Mouse (Mus musculus): Measurements from ENCODE around the gene Prss35.

Prss35 gene

DNA sequence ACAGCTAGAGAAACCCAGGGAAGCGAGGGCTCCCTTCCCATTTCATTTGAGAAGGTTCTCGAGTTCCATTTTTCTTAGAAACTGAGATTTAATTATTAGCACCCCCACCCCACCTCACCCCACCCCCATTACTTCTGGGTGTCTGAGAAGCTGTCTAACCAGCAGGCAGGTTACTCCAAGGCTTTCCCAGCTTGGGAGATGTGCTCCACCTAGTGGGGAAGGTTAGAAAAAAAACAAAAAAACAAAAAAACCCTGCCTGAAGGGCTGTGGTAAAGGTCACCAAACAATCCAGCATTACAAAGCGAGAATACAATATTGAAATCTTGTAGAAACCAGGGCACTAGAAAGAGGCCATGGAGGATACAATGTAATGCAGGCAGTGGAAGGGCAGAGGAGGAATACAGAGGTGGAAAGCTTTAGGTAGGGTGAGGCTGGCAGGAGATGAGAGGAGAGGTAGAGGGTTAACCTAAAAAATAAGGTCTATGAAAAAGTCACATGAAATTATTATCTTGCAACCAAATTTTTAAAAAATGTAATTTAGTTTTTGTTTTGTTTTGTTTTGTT lies 57.2 kb downstream of the Prss35 start:
- peak; percentile 50 for DNase-seq
